Mouse (Mus musculus): Measurements from ENCODE around the gene Grid1. TPM values are rescaled to one million over a fixed set of nuclear protein-coding genes. Genes with fewer than 3 reads are reported as not detected.

Grid1 gene
- polyA plus RNA-seq, 1 experiment from 2014 or later, result 0.29 TPM

- DNase-seq (ENCODE audit: low spot score) (no peak), ATAC-seq (no peak)
- Histone ChIP-seq H3K9me3 (ENCODE audit: low read length) (no peaks in the 10 kb centered on the region), H3K4me1 (ENCODE audit: insufficient read depth, low read depth, low read length) (no peaks in the 10 kb centered on the region), H3K36me3 (ENCODE audit: insufficient read depth, low read length) (no peaks in the 10 kb centered on the region), H3K27me3 (replicated peaks; ENCODE audit: insufficient read depth, low read length) (no peaks in the 10 kb centered on the region), H3K4me3 (ENCODE audit: low read depth, low read length) (no peak overlapping the region), H3K9ac (replicated peaks; ENCODE audit: low read depth) (no peak overlapping the region), H3K4me2 (replicated peaks; ENCODE audit: low read depth, low read length) (no peak overlapping the region), H3K27ac (ENCODE audit: low read length) (no peak overlapping the region)
- TF ChIP-seq EP300 (IDR thresholded peaks at IDR 0.05), result no peak
- TF ChIP-seq CTCF (IDR thresholded peaks at IDR 0.05), result no peak
- WGBS, result 72% methylated on average over 7 of the region's 7 CpGs
Measured at GRCm38 (mm10) chr14:35244776-35245548, 425.1 kb downstream of the Grid1 start.

GRCm38 (mm10) chr14:35250412-35250811, 430.5 kb downstream of the Grid1 start:
- H3K4me2 ChIP-seq (replicated peaks; ENCODE audit: low read depth, low read length), result no peak overlapping the region
- no peak for DNase-seq (ENCODE audit: low spot score)
- WGBS, result 81% methylated on average over 4 of the region's 4 CpGs
- no peak overlapping the region for H3K4me3 ChIP-seq (ENCODE audit: low read depth, low read length)
- TF ChIP-seq CTCF (IDR thresholded peaks at IDR 0.05), result no peak
- no peak for TF ChIP-seq EP300 (IDR thresholded peaks at IDR 0.05)
- H3K4me1 ChIP-seq (ENCODE audit: insufficient read depth, low read depth, low read length), result no peaks in the 10 kb centered on the region
- H3K36me3 ChIP-seq (ENCODE audit: insufficient read depth, low read length), result no peaks in the 10 kb centered on the region
- H3K9me3 ChIP-seq (ENCODE audit: low read length), result no peaks in the 10 kb centered on the region
- H3K27ac ChIP-seq (ENCODE audit: low read length), result no peak overlapping the region
- H3K27me3 ChIP-seq (replicated peaks; ENCODE audit: insufficient read depth, low read length), result no peaks in the 10 kb centered on the region
- no peak for ATAC-seq
- H3K9ac ChIP-seq (replicated peaks; ENCODE audit: low read depth), result no peak overlapping the region

- no peaks in the 10 kb centered on the region for H3K27me3 ChIP-seq (replicated peaks; ENCODE audit: insufficient read depth, low read length)
- TF ChIP-seq EP300 (IDR thresholded peaks at IDR 0.05) (no peak), CTCF (IDR thresholded peaks at IDR 0.05) (no peak)
- WGBS, result 38% methylated on average over 2 of the region's 2 CpGs
Measured at GRCm38 (mm10) chr14:35254477-35254876, 434.6 kb downstream of the Grid1 start.

GRCm38 (mm10) chr14:35270260-35270659, 450.4 kb downstream of the Grid1 start:
- Histone ChIP-seq H3K4me1 (ENCODE audit: insufficient read depth, low read depth, low read length) (no peaks in the 10 kb centered on the region), H3K9me3 (ENCODE audit: low read length) (no peaks in the 10 kb centered on the region), H3K4me2 (replicated peaks; ENCODE audit: low read depth, low read length) (no peak overlapping the region), H3K4me3 (ENCODE audit: low read depth, low read length) (no peak overlapping the region), H3K27me3 (replicated peaks; ENCODE audit: insufficient read depth, low read length) (no peaks in the 10 kb centered on the region), H3K9ac (replicated peaks; ENCODE audit: low read depth) (no peak overlapping the region), H3K36me3 (ENCODE audit: insufficient read depth, low read length) (no peaks in the 10 kb centered on the region), H3K27ac (ENCODE audit: low read length) (no peak overlapping the region)
- ATAC-seq (no peak), DNase-seq (ENCODE audit: low spot score) (no peak)
- TF ChIP-seq CTCF (IDR thresholded peaks at IDR 0.05), result no peak
- no peak for TF ChIP-seq EP300 (IDR thresholded peaks at IDR 0.05)
- 86% methylated on average over 4 of the region's 4 CpGs for WGBS

More at GRCm38 (mm10) chr14:35254477-35254876, 434.6 kb downstream of the Grid1 start:
- Histone ChIP-seq H3K9ac (replicated peaks; ENCODE audit: low read depth) (no peak overlapping the region), H3K4me2 (replicated peaks; ENCODE audit: low read depth, low read length) (no peak overlapping the region), H3K9me3 (ENCODE audit: low read length) (no peaks in the 10 kb centered on the region), H3K27ac (ENCODE audit: low read length) (no peak overlapping the region), H3K36me3 (ENCODE audit: insufficient read depth, low read length) (no peaks in the 10 kb centered on the region), H3K4me3 (ENCODE audit: low read depth, low read length) (no peak overlapping the region), H3K4me1 (ENCODE audit: insufficient read depth, low read depth, low read length) (no peaks in the 10 kb centered on the region)
- DNase-seq (ENCODE audit: low spot score) (no peak), ATAC-seq (no peak)

GRCm38 (mm10) chr14:35309201-35309600, 489.3 kb downstream of the Grid1 start:
- no peaks in the 10 kb centered on the region for H3K27me3 ChIP-seq (replicated peaks; ENCODE audit: insufficient read depth, low read length)
- no peak overlapping the region for H3K9ac ChIP-seq (replicated peaks; ENCODE audit: low read depth)
- no peaks in the 10 kb centered on the region for H3K4me1 ChIP-seq (ENCODE audit: insufficient read depth, low read depth, low read length)
- no peak overlapping the region for H3K4me2 ChIP-seq (replicated peaks; ENCODE audit: low read depth, low read length)
- no peak for DNase-seq (ENCODE audit: low spot score)
- ATAC-seq, result no peak
- no peak overlapping the region for H3K4me3 ChIP-seq (ENCODE audit: low read depth, low read length)
- no peak for TF ChIP-seq EP300 (IDR thresholded peaks at IDR 0.05)
- no peak for TF ChIP-seq CTCF (IDR thresholded peaks at IDR 0.05)
- no peak overlapping the region for H3K27ac ChIP-seq (ENCODE audit: low read length)
- H3K9me3 ChIP-seq (ENCODE audit: low read length), result no peaks in the 10 kb centered on the region
- WGBS, result 90% methylated on average over 7 of the region's 7 CpGs
- no peaks in the 10 kb centered on the region for H3K36me3 ChIP-seq (ENCODE audit: insufficient read depth, low read length)

- Histone ChIP-seq H3K9ac (replicated peaks; ENCODE audit: low read depth) (no peak overlapping the region), H3K4me2 (replicated peaks; ENCODE audit: low read depth, low read length) (no peak overlapping the region), H3K36me3 (ENCODE audit: insufficient read depth, low read length) (no peaks in the 10 kb centered on the region), H3K9me3 (ENCODE audit: low read length) (no peaks in the 10 kb centered on the region), H3K27ac (ENCODE audit: low read length) (no peak overlapping the region), H3K4me1 (ENCODE audit: insufficient read depth, low read depth, low read length) (no peaks in the 10 kb centered on the region), H3K27me3 (replicated peaks; ENCODE audit: insufficient read depth, low read length) (no peaks in the 10 kb centered on the region), H3K4me3 (ENCODE audit: low read depth, low read length) (no peak overlapping the region)
- DNase-seq (ENCODE audit: low spot score) (no peak), ATAC-seq (no peak)
- TF ChIP-seq EP300 (IDR thresholded peaks at IDR 0.05) (no peak), CTCF (IDR thresholded peaks at IDR 0.05) (no peak)
- 31% methylated on average over 5 of the region's 5 CpGs for WGBS
Measured at GRCm38 (mm10) chr14:35313380-35314299, 493.7 kb downstream of the Grid1 start.

Data from lung, postnatal 0 days (tissue).